Mouse (Mus musculus): ENCODE results near the gene Asb15. TPM values are rescaled to one million over a fixed set of nuclear protein-coding genes. Genes with fewer than 3 reads are reported as not detected.

The Asb15 gene
- polyA plus RNA-seq, 1 experiment from 2014 or later = 0.04 TPM

DNA sequence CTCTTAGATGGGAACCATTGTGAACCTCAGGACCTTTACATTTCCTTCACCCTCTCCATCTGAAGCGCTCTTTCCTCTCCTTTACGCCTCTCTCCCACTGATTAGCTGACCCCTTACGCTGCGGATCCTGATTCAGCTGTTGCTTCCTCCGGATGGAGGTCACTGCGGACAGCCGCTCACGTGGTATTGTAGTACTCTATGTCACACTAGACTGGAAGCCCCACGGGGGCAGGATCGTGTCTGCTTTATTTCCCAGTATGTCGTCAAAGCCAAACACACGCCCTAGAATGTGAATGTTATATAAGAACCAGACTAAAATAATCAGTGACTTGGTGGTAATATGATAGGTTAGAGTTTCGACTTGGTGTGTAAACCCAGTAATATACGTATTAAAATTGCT, 44.5 kb downstream of the Asb15 start:
- H3K27me3 ChIP-seq (ENCODE audit: control insufficient read depth, insufficient read depth, low read depth, low read length) = no peaks in the 10 kb centered on the region
- H3K9me3 ChIP-seq (replicated peaks; ENCODE audit: control insufficient read depth, low read length) = no peaks in the 10 kb centered on the region
- H3K4me3 ChIP-seq (ENCODE audit: low read depth, low read length) = no peak overlapping the region
- ATAC-seq (ENCODE audit: low read depth) = no peak
- no peak overlapping the region for H3K27ac ChIP-seq (ENCODE audit: low read length)
- H3K9ac ChIP-seq (ENCODE audit: low read depth, low read length) = no peak overlapping the region
- no peak overlapping the region for H3K4me2 ChIP-seq (ENCODE audit: low read depth, low read length)
- no peaks in the 10 kb centered on the region for H3K36me3 ChIP-seq (ENCODE audit: control insufficient read depth, insufficient read depth)
- H3K4me1 ChIP-seq (ENCODE audit: control insufficient read depth, low read depth, low read length) = no peaks in the 10 kb centered on the region
- 76% methylated on average over 14 of the region's 14 CpGs for WGBS (ENCODE audit: insufficient replicate concordance)

DNA sequence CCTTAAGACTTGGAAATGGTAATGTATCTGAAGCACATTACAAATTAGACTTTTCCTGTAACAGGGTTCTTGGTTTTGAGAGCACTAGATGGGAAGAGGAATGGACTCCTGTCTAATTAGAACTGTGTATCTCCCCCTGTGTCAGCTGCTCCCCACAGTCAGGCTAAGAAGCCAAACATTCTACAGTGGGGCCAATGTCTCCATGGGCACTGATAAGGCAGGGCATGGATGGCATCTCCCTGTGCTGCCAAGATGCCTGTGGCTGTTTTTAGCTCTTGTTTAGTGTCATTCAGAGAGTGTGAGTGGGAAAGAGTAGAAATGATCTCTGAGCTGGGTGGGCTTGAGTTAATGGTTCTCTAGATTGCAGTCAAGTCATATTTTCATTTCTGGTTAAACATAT, 45.4 kb downstream of the Asb15 start:
- Histone ChIP-seq H3K4me2 (ENCODE audit: low read depth, low read length) (no peak overlapping the region), H3K27me3 (ENCODE audit: control insufficient read depth, insufficient read depth, low read depth, low read length) (no peaks in the 10 kb centered on the region), H3K4me1 (ENCODE audit: control insufficient read depth, low read depth, low read length) (no peaks in the 10 kb centered on the region), H3K4me3 (ENCODE audit: low read depth, low read length) (no peak overlapping the region), H3K36me3 (ENCODE audit: control insufficient read depth, insufficient read depth) (no peaks in the 10 kb centered on the region), H3K27ac (ENCODE audit: low read length) (no peak overlapping the region), H3K9ac (ENCODE audit: low read depth, low read length) (no peak overlapping the region), H3K9me3 (replicated peaks; ENCODE audit: control insufficient read depth, low read length) (no peaks in the 10 kb centered on the region)
- no peak for ATAC-seq (ENCODE audit: low read depth)

DNA sequence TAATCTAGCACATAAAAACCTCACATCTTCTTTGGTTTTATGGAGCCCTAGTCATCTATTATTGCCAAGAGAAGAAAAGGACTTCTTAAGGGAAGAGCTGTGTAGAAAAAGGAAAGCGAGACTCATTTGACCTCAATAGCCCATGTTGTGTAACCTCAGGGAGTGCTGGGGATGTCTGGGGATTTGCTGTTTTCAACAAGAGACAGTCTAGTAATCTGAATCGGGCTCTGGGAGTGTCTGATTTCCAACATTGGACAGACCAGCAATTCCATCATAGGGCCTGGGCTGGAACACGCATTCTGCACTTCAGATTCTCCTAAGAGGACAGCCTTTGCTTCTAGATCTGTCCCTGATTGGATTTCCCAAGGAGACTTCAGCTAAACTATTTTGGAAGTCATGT, 55.5 kb downstream of the Asb15 start:
- ATAC-seq (ENCODE audit: low read depth) = no peak
- 63% methylated on average over 3 of the region's 3 CpGs for WGBS (ENCODE audit: insufficient replicate concordance)
- Histone ChIP-seq H3K27me3 (ENCODE audit: control insufficient read depth, insufficient read depth, low read depth, low read length) (no peaks in the 10 kb centered on the region), H3K4me1 (ENCODE audit: control insufficient read depth, low read depth, low read length) (no peaks in the 10 kb centered on the region), H3K27ac (ENCODE audit: low read length) (no peak overlapping the region), H3K9me3 (replicated peaks; ENCODE audit: control insufficient read depth, low read length) (no peaks in the 10 kb centered on the region), H3K4me2 (ENCODE audit: low read depth, low read length) (no peak overlapping the region), H3K9ac (ENCODE audit: low read depth, low read length) (no peak overlapping the region), H3K4me3 (ENCODE audit: low read depth, low read length) (no peak overlapping the region), H3K36me3 (ENCODE audit: control insufficient read depth, insufficient read depth) (no peaks in the 10 kb centered on the region)

DNA sequence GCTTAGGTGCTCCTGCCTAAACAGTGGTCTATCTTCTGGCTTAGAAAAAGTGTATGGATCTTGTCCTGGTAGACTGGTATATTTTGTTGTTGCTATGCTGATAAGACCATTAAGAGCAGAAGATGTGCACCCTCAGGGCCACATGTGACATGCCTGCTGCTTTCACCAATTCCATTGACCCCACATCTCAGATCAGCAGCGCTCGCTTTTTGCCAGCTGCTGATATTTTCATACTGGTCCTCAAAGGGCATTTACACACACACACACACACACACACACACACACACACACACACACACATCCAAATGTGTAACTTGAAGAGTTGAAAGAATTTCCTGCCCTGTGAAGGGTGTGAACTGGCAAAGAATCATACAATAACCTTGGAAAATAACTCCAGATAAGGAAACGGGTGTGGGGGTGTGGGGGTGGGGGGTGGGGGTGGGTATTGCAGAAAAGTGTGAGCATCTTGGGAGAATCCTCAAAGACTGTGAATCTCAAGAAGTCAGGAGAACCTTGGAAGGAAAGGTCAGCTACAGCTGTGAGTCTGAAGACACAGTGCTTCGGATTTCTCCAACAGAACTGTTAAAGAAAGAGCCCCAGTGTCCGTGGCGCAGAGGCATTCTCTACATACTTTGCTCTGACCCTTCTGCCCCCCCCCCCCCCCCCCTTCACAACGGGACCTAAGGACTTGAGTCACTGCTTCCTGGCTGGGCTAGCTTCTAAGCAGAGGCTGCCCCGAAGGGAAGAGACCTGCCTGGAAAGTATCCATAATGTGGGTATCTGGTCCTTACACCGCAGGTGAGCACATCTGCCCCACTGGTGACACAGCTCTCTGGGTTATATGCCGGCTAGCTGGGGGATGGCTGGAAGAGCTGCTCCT, 57.7 kb downstream of the Asb15 start:
- no peak for ATAC-seq (ENCODE audit: low read depth)
- H3K4me3 ChIP-seq (ENCODE audit: low read depth, low read length) = no peak overlapping the region

DNA sequence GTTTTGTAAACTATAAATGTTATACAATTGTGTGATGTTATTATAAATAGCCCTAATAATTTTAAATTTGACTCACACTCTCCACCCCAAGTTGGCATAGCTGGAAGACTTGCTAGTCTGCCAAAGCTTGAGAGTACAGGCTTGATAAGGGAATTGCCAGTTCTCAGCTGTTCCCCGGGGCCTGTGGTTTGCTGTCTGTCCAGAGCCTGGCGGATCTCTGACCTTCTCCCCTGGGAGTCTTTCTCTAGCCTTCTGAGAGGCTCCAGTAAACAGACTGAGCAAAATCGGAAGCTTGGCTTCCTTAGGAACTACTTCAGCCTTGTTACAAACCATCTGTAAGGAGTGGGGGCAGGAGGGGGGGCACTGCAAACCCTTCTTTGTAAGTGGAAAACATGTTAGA, 58.9 kb downstream of the Asb15 start:
- no peak for ATAC-seq (ENCODE audit: low read depth)
- no peak overlapping the region for H3K9ac ChIP-seq (ENCODE audit: low read depth, low read length)
- H3K27ac ChIP-seq (ENCODE audit: low read length) = no peak overlapping the region
- no peaks in the 10 kb centered on the region for H3K4me1 ChIP-seq (ENCODE audit: control insufficient read depth, low read depth, low read length)
- no peak overlapping the region for H3K4me2 ChIP-seq (ENCODE audit: low read depth, low read length)
- no peaks in the 10 kb centered on the region for H3K27me3 ChIP-seq (ENCODE audit: control insufficient read depth, insufficient read depth, low read depth, low read length)
- no peaks in the 10 kb centered on the region for H3K9me3 ChIP-seq (replicated peaks; ENCODE audit: control insufficient read depth, low read length)
- H3K4me3 ChIP-seq (ENCODE audit: low read depth, low read length) = no peak overlapping the region
- 32% methylated on average over 3 of the region's 3 CpGs for WGBS (ENCODE audit: insufficient replicate concordance)
- H3K36me3 ChIP-seq (ENCODE audit: control insufficient read depth, insufficient read depth) = no peaks in the 10 kb centered on the region

More for the DNA sequence above, 57.7 kb downstream of the Asb15 start:
- no peak overlapping the region for H3K27ac ChIP-seq (ENCODE audit: low read length)
- H3K4me2 ChIP-seq (ENCODE audit: low read depth, low read length) = no peak overlapping the region
- H3K36me3 ChIP-seq (ENCODE audit: control insufficient read depth, insufficient read depth) = no peaks in the 10 kb centered on the region
- H3K27me3 ChIP-seq (ENCODE audit: control insufficient read depth, insufficient read depth, low read depth, low read length) = no peaks in the 10 kb centered on the region
- 57% methylated on average over 9 of the region's 10 CpGs for WGBS (ENCODE audit: insufficient replicate concordance)
- no peaks in the 10 kb centered on the region for H3K9me3 ChIP-seq (replicated peaks; ENCODE audit: control insufficient read depth, low read length)
- H3K9ac ChIP-seq (ENCODE audit: low read depth, low read length) = no peak overlapping the region
- no peaks in the 10 kb centered on the region for H3K4me1 ChIP-seq (ENCODE audit: control insufficient read depth, low read depth, low read length)

DNA sequence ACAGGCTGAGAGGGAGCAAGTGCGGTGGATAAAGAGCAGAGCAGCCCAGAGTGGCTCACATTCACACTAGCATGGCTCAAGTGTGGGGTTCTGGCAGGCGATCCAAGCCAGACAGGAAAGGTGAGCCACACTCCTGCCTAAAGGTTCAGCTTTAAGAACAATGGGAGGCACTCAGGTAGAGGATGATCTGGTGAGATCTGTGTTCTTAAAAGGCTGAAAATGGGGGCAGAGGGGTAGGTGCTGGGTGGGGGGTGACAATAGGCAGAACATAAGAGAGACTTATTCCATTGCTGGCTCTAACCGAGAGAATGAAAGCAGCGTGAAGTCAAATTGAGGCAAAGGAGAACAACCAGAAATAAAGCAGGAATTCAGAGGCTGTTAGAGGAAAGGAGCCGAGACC, 62.3 kb downstream of the Asb15 start:
- ATAC-seq (ENCODE audit: low read depth) = no peak
- WGBS (ENCODE audit: insufficient replicate concordance) = 69% methylated on average over 5 of the region's 5 CpGs
- Histone ChIP-seq H3K27ac (ENCODE audit: low read length) (no peak overlapping the region), H3K9ac (ENCODE audit: low read depth, low read length) (no peak overlapping the region), H3K9me3 (replicated peaks; ENCODE audit: control insufficient read depth, low read length) (no peaks in the 10 kb centered on the region), H3K4me3 (ENCODE audit: low read depth, low read length) (no peak overlapping the region), H3K27me3 (ENCODE audit: control insufficient read depth, insufficient read depth, low read depth, low read length) (no peaks in the 10 kb centered on the region), H3K4me2 (ENCODE audit: low read depth, low read length) (no peak overlapping the region), H3K4me1 (ENCODE audit: control insufficient read depth, low read depth, low read length) (no peaks in the 10 kb centered on the region), H3K36me3 (ENCODE audit: control insufficient read depth, insufficient read depth) (no peaks in the 10 kb centered on the region)

DNA sequence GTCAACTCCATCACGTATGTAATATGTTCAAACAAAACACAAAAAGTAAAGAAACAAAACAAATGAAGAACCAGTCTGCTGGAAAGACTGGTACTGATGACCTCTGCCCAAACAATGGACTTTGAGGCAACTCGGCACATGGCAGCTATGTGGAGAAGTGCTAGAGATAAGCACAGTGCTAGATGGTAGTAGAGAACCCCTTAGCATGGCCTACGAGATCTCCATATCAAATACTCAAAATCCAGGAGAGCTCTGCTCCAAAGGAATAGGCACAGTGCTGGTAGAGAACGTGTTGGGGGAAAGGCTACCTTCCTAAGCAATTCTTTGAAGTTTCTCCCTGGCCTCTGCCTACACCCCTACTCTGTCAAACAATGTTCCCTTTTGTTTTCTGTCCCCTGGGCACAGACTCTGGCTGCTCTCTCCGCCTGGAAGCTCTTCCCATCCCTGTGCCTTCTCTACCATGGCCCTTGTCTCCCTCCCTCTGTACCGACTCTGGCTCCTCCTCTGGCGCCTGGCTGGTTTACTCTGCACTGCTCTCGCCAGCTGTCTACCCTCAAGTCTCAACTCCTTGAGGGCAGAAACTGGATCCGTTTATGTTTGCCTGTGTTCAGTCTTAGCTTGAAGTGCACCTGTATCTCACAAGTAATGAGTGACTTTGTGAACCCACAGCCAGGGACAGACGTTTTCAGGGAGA, 63.7 kb downstream of the Asb15 start:
- no peaks in the 10 kb centered on the region for H3K36me3 ChIP-seq (ENCODE audit: control insufficient read depth, insufficient read depth)
- H3K27ac ChIP-seq (ENCODE audit: low read length) = no peak overlapping the region
- no peak overlapping the region for H3K4me2 ChIP-seq (ENCODE audit: low read depth, low read length)
- no peaks in the 10 kb centered on the region for H3K4me1 ChIP-seq (ENCODE audit: control insufficient read depth, low read depth, low read length)
- no peaks in the 10 kb centered on the region for H3K9me3 ChIP-seq (replicated peaks; ENCODE audit: control insufficient read depth, low read length)
- H3K9ac ChIP-seq (ENCODE audit: low read depth, low read length) = no peak overlapping the region
- 48% methylated on average over 10 of the region's 10 CpGs for WGBS (ENCODE audit: insufficient replicate concordance)
- no peak for ATAC-seq (ENCODE audit: low read depth)
- no peaks in the 10 kb centered on the region for H3K27me3 ChIP-seq (ENCODE audit: control insufficient read depth, insufficient read depth, low read depth, low read length)
- H3K4me3 ChIP-seq (ENCODE audit: low read depth, low read length) = no peak overlapping the region

DNA sequence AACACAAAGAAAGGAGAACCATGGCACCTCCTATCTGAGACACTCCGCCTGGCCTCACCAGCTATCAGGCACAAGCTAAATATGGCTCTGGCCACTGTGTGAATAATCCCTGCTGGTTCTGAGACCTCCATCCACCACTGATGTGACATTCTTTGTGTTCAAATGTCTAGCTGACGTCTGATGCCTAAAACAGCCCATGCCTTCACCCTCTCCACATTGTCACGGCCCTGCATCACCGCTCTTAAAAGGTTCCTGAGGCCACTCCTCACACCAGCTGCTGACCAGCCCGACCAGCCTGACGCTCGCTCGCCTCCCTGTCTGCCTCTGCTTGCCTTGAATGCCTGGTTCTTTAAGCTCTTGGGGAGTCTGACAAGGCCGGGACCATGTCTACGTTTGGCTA, 69.6 kb downstream of the Asb15 start, which contains the start of gene Lmod2:
Gene Lmod2 (plus strand): TSS at position 263 of the 400 bp plus-strand sequence.
- Histone ChIP-seq H3K27ac (ENCODE audit: low read length) (no peak within 1 kb of the TSS), H3K27me3 (ENCODE audit: control insufficient read depth, insufficient read depth, low read depth, low read length) (no peaks in the 10 kb centered on the region), H3K9ac (ENCODE audit: low read depth, low read length) (no peak within 1 kb of the TSS), H3K36me3 (ENCODE audit: control insufficient read depth, insufficient read depth) (no peaks in the 10 kb centered on the region), H3K4me1 (ENCODE audit: control insufficient read depth, low read depth, low read length) (peaks cover 2% of the 10 kb centered on the region; the same call in 1 of the 2 replicates), H3K4me2 (ENCODE audit: low read depth, low read length) (no peak within 1 kb of the TSS), H3K4me3 (ENCODE audit: low read depth, low read length) (no peak within 1 kb of the TSS), H3K9me3 (replicated peaks; ENCODE audit: control insufficient read depth, low read length) (no peaks in the 10 kb centered on the region)
- no peak for ATAC-seq (ENCODE audit: low read depth)
- 61% methylated on average over 10 of the region's 10 CpGs for WGBS (ENCODE audit: insufficient replicate concordance)

DNA sequence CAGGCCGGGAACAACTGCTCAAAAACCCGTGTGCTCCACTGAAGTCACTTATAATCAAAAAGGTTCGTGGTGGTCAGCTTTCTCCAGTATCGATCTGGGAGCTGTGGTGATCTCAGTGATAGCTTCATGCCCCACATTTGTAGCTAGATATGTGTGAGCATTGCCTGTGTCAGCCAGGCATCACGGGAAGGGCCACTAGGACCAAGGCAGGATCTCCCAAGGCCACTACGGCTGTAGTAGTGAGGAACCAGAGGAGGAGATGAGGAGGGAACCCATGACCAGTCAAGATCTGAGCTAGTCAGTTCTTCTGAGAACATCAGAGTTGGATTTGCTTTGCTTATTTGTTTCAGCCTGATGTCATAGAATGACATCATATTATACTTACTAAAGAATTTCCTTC, 71.2 kb downstream of the Asb15 start:
- H3K9ac ChIP-seq (ENCODE audit: low read depth, low read length) = no peak overlapping the region
- WGBS (ENCODE audit: insufficient replicate concordance) = 66% methylated on average over 6 of the region's 6 CpGs
- H3K4me1 ChIP-seq (ENCODE audit: control insufficient read depth, low read depth, low read length) = peaks cover 2% of the 10 kb centered on the region; the same call in 1 of the 2 replicates
- no peaks in the 10 kb centered on the region for H3K9me3 ChIP-seq (replicated peaks; ENCODE audit: control insufficient read depth, low read length)
- no peak overlapping the region for H3K4me2 ChIP-seq (ENCODE audit: low read depth, low read length)
- H3K36me3 ChIP-seq (ENCODE audit: control insufficient read depth, insufficient read depth) = no peaks in the 10 kb centered on the region
- H3K4me3 ChIP-seq (ENCODE audit: low read depth, low read length) = no peak overlapping the region
- ATAC-seq (ENCODE audit: low read depth) = no peak
- no peaks in the 10 kb centered on the region for H3K27me3 ChIP-seq (ENCODE audit: control insufficient read depth, insufficient read depth, low read depth, low read length)
- H3K27ac ChIP-seq (ENCODE audit: low read length) = no peak overlapping the region

Data from liver, embryonic 16.5 days (tissue).